Mouse (Mus musculus) G1E-ER4 (cell line): ENCODE results near the gene Pik3r1. TPM values are rescaled to one million over a fixed set of nuclear protein-coding genes. Genes with fewer than 3 reads are reported as not detected.

Experiments
- GATA1 ChIP-seq: IDR thresholded peaks from one replicate; pipeline ENCODE4 v1.8.0; 2012; ENCODE audit warnings: low read length, inconsistent platforms
- polyA plus RNA-seq: library from polyadenylated mRNA; stranded (reverse); fragments of >175 nt; gene quantifications from 2 replicates; pipeline ENCODE4 v1.2.3, GENCODE M21; 2012

Pik3r1 gene
- polyA plus RNA-seq, 1 experiment = 10.1 TPM

- no peak for TF ChIP-seq GATA1
Measured at GRCm38 (mm10) chr13:101755228-101755627, 12.8 kb downstream of the Pik3r1 start.

- no peak for TF ChIP-seq GATA1
Measured at GRCm38 (mm10) chr13:101753639-101754038, 14.4 kb downstream of the Pik3r1 start.

GRCm38 (mm10) chr13:101751816-101752215 lies 16.2 kb downstream of the Pik3r1 start:
- no peak for TF ChIP-seq GATA1

GRCm38 (mm10) chr13:101746012-101746595 lies 21.9 kb downstream of the Pik3r1 start:
- TF ChIP-seq GATA1 = no peak

GRCm38 (mm10) chr13:101744943-101745342 lies 23.1 kb downstream of the Pik3r1 start:
- no peak for TF ChIP-seq GATA1

GRCm38 (mm10) chr13:101744053-101744452 lies 24.0 kb downstream of the Pik3r1 start:
- no peak for TF ChIP-seq GATA1

GRCm38 (mm10) chr13:101743247-101743646 lies 24.8 kb downstream of the Pik3r1 start:
- TF ChIP-seq GATA1 = no peak

- TF ChIP-seq GATA1 = no peak
Measured at GRCm38 (mm10) chr13:101742596-101742995, 25.4 kb downstream of the Pik3r1 start.

- no peak for TF ChIP-seq GATA1
Measured at GRCm38 (mm10) chr13:101741530-101742309, 26.3 kb downstream of the Pik3r1 start.

- TF ChIP-seq GATA1 = no peak
Measured at GRCm38 (mm10) chr13:101739732-101740381, 28.2 kb downstream of the Pik3r1 start.

GRCm38 (mm10) chr13:101738769-101739168 lies 29.2 kb downstream of the Pik3r1 start:
- TF ChIP-seq GATA1 = no peak

- no peak for TF ChIP-seq GATA1
Measured at GRCm38 (mm10) chr13:101736521-101737387, 31.3 kb downstream of the Pik3r1 start.

GRCm38 (mm10) chr13:101735364-101736120 lies 32.5 kb downstream of the Pik3r1 start:
- no peak for TF ChIP-seq GATA1

- TF ChIP-seq GATA1 = no peak
Measured at GRCm38 (mm10) chr13:101734227-101734626, 33.8 kb downstream of the Pik3r1 start.

GRCm38 (mm10) chr13:101732675-101733074 lies 35.3 kb downstream of the Pik3r1 start:
- no peak for TF ChIP-seq GATA1
